Mouse (Mus musculus): ENCODE measurements around the gene Alg12.
A peak's percentile ranks its signal among the peaks of the same experiment; 100 is the strongest.

The Alg12 gene

DNA sequence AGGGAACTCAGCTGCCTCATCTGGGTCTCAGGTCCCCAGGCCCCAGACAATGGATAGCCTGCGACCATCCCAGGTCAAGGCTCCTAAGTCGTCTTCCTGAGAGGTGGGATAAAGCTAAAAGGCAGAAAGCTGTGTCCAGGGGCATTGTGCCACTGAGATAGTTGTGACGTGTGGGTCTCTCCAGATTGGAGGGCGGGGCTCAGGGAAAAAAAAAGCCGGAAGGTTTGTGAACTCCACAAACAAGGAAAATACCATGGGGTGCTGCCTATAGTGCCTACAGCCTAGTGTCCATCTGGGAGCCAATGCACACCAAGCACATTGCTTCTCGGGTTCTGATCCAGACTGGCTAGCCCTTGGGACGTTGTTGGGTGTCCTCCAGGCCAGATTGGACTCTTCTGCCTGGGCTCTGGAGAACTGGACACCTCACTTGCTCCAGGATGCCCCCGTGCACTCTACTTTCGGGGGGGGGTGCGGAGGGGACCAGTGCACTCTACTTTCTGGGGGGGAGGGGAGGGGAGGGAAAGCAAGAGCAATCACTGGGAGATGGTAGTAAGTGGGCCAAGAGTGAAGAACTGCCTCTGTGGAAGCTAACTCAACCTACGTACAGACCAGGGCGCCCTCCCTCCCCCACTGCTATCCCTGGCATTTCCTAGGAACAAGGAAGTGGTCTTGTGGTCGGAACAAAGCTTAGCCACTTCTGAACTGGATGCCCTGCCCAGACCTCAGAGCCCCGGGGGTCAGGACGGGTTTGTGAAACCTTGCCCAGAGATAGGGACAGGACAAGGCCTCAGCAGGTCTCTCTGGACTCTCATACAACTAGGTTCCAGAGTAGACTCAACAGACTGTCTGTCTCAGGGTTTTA, 36.1 kb upstream of the Alg12 start:
- peak in 1 of 2 experiments; percentile 60 for DNase-seq

DNA sequence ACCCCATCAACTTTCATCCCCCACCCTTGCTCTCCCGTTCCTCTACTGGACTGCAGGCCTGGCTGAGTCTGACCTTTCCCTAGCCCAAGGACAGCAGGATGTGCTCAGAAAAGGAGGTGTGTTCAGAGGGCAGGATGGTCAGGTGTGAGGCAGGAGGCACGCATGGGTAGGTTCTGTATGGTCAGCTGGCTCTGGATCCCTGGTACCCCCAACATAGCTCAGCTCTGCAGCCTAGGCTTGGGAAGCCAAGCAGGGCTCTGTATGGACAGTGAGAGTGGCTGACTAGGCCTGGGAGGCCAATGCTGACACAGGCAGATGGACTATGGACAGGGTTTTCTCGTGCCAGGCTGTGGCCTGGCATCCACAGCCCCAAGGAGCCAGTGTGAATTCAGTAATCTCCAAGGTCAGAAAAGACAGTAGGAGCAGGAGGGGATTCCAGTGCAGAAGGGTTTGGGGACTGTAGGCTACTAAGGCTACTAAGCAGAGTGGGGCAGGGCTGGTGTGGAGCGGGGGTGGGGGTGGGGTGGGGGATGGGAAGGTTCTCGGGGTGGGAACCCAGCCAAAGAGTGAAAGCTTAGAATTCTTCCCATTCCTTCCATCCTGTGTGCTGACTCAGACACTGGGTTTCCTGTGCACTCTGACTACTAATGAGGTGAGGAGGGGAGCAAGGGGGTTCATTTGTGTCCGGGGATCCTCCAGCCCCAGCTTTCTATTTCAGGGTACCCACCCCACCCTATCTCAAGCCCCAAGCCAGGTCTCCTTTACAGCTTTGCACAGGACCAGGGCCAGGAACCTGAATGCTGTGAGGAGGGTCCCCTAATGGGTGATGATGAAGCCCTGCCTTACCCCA, 35.2 kb upstream of the Alg12 start:
- DNase-seq = peak; percentile 68 to 75

DNA sequence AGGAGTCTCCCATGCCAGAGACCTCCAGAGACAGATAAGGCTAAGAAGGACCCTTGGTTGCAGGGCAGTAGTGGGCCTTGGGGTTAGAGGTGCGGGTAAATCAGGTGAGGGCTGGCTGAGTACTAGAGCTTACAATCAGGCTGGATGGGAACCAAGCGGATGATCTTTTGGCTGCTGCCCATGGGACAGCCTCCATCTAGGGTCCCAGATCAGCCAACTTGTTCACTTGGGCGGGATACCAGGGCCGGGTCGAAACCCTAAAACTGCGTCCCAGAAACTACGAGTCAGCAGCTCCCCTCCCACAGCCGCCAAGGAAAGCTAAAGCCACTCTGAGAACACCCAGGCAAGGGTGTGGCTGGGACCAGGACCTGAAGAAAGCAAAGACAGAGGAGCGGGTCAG, 34.0 kb upstream of the Alg12 start:
- peak in 1 of 2 experiments; percentile 22 for DNase-seq

DNA sequence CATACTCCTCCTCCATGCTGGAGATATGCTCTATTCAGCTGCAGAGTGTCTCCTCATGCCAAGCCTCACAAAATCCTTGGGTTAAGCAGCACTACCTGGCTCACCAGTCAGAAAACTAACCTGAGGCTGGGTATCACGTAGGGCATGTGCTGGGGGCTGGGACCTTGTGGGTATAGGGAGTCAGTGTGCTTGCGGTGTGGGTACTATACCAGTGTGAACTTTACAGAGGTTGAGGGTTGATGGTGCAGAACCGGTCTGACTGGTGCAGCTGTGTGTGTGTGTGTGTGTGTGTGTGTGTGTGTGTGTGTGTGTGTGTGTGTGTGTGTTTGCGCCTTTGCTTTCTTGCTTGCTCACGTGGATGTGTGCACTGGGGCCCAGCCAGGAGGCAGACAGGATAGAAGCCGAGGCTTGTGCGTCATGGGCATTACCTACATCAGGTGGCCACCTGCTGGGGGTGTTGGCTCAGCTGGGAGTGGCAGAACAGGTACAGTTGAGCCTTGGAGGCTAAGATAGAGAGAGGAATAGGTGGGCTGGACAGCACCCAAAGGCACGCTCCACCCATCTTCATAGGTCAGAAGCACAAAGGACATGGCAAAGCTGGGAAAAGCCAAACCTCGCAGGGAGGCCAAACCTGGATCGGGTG, 32.5 kb upstream of the Alg12 start:
- peak; percentile 27 to 38 for DNase-seq

DNA sequence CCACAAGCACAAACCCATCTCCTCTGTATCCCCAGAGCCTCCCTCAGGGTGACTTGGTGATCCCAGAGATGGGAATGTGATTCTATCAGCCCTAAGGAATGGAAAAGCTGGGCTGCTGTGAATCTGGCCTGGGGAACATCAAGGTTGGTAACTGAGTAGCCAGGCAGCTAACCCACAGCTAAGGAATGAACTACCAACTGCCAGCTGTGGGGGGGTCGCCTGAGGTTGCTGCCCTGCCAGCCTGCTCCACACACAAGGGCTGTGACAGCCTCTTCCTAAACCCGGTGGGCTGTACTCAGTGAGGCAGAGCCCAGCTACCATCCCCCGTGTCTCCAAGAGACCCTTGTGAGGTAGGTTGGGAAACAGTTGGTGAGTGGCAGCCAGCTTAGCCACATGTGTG, 32.0 kb upstream of the Alg12 start:
- peak; percentile 25 to 31 for DNase-seq

GRCm38 (mm10) chr15:88850146-88850826, 31.2 kb upstream of the Alg12 start:
- peak; percentile 79 to 89 for DNase-seq

GRCm38 (mm10) chr15:88849621-88850020, 30.5 kb upstream of the Alg12 start:
- DNase-seq = no peak

GRCm38 (mm10) chr15:88848661-88849060, 29.5 kb upstream of the Alg12 start:
- no peak for DNase-seq

DNA sequence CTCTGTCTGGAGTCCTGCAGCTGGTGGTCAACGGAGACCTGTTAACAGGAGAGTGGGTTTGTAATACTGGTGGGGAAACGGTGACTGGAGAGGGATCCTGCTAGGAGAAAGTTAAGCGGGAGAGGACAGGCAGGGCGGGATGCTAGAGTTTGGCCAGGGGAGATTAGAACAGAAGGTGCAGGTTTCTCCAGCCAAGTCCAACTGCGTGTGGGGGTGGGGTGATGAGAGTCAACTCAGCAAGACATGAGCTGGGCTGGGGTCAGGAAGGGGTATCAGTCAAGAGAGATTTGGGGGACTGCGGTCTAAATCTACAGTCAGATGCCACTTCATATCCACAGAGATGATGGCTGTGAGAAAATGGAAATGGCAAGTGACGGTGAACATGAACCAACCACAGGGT, 25.8 kb upstream of the Alg12 start:
- DNase-seq = peak; percentile 82 to 88

DNA sequence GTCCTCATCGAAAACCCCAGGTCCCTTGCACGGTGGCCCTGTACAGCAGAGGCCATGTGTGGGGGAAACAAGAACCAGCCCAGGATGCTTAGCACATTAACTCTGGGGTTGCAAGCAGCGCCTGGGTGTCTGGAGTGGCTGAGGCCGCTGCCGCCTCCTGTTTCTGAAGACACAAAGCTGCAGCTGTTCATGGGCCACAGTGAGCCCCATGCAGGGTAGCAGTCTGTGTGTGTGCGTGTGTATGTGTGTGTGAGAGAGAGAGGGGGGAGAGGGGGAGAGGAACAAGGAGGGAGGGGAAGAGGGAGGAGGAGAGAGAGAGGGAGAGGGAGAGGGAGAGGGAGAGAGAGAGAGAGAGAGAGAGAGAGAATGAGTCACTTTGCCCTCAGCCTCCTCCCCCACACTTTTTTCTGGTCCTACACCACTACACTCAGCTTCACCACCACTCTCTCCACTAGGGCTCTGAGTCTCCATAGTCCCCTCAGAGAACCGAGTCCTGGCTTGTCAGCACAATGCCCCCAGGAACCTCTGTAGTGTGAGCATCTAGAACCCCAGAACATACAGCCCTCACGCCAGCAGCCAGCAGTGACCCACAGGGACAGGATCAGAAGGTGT, 24.5 kb upstream of the Alg12 start:
- DNase-seq = peak; percentile 55 to 68

GRCm38 (mm10) chr15:88842300-88842673, 23.2 kb upstream of the Alg12 start:
- DNase-seq = peak in 1 of 2 experiments; percentile 70

- peak; percentile 99 for DNase-seq
Measured at GRCm38 (mm10) chr15:88841580-88842299, 22.6 kb upstream of the Alg12 start.

DNA sequence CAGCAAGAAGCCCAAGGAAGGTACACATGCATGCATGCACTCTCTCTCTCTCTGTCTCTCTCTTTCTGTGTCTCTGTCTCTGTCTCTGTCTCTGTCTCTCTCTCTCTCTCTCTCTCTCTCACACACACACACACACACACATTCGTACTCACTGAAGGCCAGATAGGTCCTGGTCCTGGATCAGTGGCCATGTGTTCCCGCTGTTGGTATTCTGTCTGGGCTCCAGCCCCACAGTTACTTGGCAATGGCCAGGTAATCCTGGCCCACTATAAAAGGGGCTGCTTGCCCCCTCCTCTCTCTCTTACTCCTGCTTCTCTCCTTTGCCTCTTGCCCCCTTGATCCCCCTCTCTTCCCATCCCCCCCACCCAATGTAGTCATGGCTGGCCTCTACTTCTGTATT, 22.0 kb upstream of the Alg12 start:
- DNase-seq = peak; percentile 83 to 88

DNA sequence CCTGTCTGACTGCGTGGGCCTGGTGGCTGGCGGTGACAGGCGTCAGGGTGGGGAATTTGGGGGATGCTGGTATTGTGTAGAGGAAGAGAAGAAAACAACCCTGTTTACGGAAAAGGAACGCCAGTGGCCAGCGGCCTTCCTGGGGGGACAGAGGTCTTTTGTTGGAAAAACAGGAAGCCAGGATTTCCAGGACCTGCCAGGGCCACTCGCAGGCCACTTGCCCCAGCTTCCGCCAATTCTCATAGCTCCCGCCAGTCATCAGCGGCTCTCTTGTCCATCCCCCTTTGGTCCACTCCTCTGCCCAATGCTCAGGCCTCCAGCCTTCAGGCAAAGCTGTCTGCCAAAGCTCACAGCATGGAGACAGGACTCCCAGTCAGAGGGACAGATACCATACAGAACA, 21.0 kb upstream of the Alg12 start:
- peak; percentile 83 to 88 for DNase-seq

- DNase-seq = peak; percentile 79 to 88
Measured at GRCm38 (mm10) chr15:88839271-88839670, 20.2 kb upstream of the Alg12 start.

DNA sequence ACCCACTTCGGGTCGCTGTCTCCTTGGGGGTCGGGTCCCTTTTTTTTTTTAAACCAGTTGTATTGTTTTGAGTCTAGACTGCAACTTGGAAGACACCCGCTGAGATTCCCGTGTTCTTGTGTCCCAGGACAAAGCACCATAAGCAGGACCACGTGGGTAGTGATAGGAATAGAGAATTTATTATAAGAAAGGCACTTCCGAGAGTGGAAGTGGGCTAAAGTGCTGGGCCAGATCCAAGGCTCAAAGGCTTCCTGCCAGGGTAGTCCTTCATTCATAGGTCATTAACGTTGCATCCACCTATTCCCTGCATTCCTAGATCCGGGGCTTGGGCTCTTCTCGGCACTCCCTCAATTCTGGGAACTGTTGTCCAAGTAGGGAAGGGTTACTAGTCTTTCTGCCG, 18.9 kb upstream of the Alg12 start:
- peak; percentile 40 to 46 for DNase-seq

DNA sequence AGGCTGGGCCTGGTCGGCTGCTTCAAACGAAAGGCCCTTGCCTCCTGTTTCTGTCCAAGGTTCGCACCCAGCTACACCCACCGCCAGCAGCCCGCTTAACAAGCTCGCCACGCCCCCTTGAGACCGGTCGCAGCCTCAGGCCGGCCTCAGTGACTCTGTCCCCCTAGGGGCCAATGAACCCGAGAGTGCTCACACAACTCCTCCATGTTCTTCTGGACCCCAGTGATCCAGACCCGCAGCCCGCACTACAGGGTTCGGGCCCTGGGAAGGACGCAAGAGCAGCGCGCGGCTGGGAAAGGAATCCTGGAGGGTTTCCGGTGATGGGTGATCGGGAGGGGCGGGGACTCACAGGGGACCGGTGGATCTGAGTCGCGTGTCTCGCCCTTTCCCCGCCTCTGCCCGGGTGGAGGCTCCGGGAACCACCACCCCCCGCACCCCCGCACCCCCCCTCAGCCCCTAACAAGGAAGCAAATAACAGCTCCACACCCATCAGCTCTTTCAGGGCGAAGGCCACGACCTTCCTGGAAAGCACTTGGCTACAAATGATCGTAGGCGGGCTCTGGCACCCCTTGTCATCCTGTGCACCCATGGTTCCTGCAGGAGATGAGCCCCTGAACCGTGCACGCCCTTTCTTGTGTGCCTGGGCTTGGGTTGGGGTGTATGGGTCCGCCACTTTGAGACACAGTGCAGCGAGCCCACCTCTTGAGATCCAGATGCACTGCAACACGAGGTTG, 18.2 kb upstream of the Alg12 start:
- peak; percentile 50 to 52 for DNase-seq

- no peak for DNase-seq
Measured at GRCm38 (mm10) chr15:88836571-88836970, 17.5 kb upstream of the Alg12 start.

GRCm38 (mm10) chr15:88836031-88836430, 16.9 kb upstream of the Alg12 start:
- DNase-seq = peak; percentile 30 to 37

DNA sequence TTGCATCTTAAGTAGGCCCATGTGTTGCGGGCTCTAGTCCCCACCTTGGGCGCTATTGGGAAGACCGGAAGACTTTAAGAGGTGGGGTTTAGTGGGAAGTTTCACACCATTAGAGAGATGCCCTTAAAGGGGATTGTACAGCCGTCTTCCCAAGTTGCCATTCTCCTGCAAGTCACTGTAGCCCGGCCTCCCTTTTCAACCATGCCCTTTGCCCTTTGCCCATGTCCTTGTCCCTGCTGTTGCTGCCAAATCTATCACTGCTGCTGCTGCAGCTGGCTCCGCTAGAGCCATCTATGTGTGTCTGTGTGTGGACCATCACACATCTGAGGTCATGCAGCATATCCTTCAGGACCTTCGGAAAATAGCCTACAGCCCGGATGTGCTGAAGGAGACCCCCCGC, 13.4 kb upstream of the Alg12 start:
- no peak for DNase-seq

- peak; percentile 49 to 51 for DNase-seq
Measured at GRCm38 (mm10) chr15:88831482-88831881, 12.4 kb upstream of the Alg12 start.
